In the genomic region with DNA sequence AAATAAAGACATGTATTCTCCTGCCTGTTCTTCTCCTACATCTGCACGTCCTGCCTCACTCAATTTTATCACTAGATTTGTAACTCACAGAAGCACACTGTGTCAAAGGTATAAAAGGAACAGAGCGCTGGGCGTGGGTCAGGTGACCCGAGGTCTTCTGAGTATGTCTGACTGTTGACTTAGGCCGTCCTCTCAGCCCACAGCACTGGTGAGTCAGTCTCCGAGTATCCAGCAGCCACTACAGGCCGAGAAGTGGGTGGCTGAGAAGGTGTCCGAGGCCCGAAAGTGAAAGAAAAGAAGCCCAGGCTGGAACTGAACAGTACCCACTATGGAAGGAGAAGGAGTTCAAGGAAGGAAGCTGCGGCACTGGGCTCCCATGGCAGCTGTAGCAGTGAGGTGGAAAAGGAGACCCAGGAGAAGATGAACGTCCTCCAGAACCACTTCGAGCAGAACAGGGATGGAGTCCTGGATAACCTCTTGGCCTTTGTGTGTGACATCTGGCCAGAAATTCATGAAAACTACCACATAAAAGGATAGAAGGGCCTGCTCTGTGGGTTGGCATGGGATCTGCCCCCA, we compare ENCODE assay signal across 18 mouse cellular contexts. TPM values are rescaled to one million over a fixed set of nuclear protein-coding genes. Genes with fewer than 3 reads are reported as not detected.
A peak's percentile ranks its signal among the peaks of the same experiment; 100 is the strongest.
DNase-seq lines count a peak whose midpoint lies in the region; ATAC-seq and TF ChIP-seq lines count a peak whose summit lies in the region.
"Had no signal": no experiment of that assay in that cellular context is flagged by ENCODE, and none has a peak within 500 bp of the region (broad histone marks: within the 10 kb centered on the region; RNA-seq: fewer than 3 reads in every experiment).

No protein-coding gene starts in this region.

- TF ChIP-seq CTCF in kidney, postnatal 0 days (IDR thresholded peaks at IDR 0.05; ENCODE audit: low read depth), result no peak
- TF ChIP-seq CTCF in Patski (IDR thresholded peaks at IDR 0.05), result no peak

- 0 out of 2 replicates have a peak overlapping the region, but pooled peaks have one; percentile 8 for H3K27ac ChIP-seq in kidney, postnatal 0 days
- H3K27ac ChIP-seq in lung, embryonic 16.5 days (ENCODE audit: low read length), result 0 out of 2 replicates have a peak overlapping the region, but pooled peaks have one; percentile 13
- no peak overlapping the region for H3K27ac ChIP-seq in stomach, embryonic 16.5 days (ENCODE audit: low read length)
- H3K27ac ChIP-seq: embryonic facial prominence, embryonic 13.5 days; heart, adult 2 months; hindbrain, embryonic 10.5 days; neural tube, embryonic 12.5 days had no signal

- no peak overlapping the region for H3K4me3 ChIP-seq in kidney, postnatal 0 days (replicated peaks; ENCODE audit: low read depth, low read length)
- no peak overlapping the region for H3K4me3 ChIP-seq in lung, embryonic 16.5 days (ENCODE audit: low read length)
- no peak overlapping the region for H3K4me3 ChIP-seq in stomach, embryonic 16.5 days (replicated peaks; ENCODE audit: low read length)
- H3K4me3 ChIP-seq: embryonic facial prominence, embryonic 13.5 days; heart, adult 2 months; hindbrain, embryonic 10.5 days; neural tube, embryonic 12.5 days had no signal

- no peaks in the 10 kb centered on the region for H3K27me3 ChIP-seq in kidney, postnatal 0 days (ENCODE audit: insufficient read depth, low read length)
- no peaks in the 10 kb centered on the region for H3K27me3 ChIP-seq in Patski
- no peaks in the 10 kb centered on the region for H3K27me3 ChIP-seq in lung, embryonic 16.5 days (ENCODE audit: control insufficient read depth, insufficient read depth, low read depth, low read length)
- no peaks in the 10 kb centered on the region for H3K27me3 ChIP-seq in stomach, embryonic 16.5 days (ENCODE audit: control insufficient read depth, insufficient read depth, low read length)
- H3K27me3 ChIP-seq: embryonic facial prominence, embryonic 13.5 days; neural tube, embryonic 12.5 days had no signal

- H3K4me1 ChIP-seq in kidney, postnatal 0 days (replicated peaks; ENCODE audit: insufficient read depth, low read length), result no peaks in the 10 kb centered on the region
- H3K4me1 ChIP-seq in lung, embryonic 16.5 days (replicated peaks; ENCODE audit: control insufficient read depth, insufficient read depth, low read length), result no peaks in the 10 kb centered on the region
- no peaks in the 10 kb centered on the region for H3K4me1 ChIP-seq in stomach, embryonic 16.5 days (ENCODE audit: control insufficient read depth, insufficient read depth, low read length)
- H3K4me1 ChIP-seq: embryonic facial prominence, embryonic 13.5 days; hindbrain, embryonic 10.5 days; neural tube, embryonic 12.5 days had no signal

- peak; percentile 62 for ATAC-seq in kidney, postnatal 0 days (replicated peaks; ENCODE audit: low FRiP score, low read depth)
- ATAC-seq in Patski, result peak; percentile 99
- ATAC-seq in lung, embryonic 16.5 days (ENCODE audit: low read depth), result peak; percentile 72
- ATAC-seq in stomach, embryonic 16.5 days (ENCODE audit: insufficient read depth, low FRiP score), result peak; percentile 56; the same call in 1 of the 2 replicates
- ATAC-seq: forebrain, postnatal 0 days had no signal

- no peak overlapping the region for H3K9ac ChIP-seq in kidney, postnatal 0 days (ENCODE audit: low read depth, low read length)
- H3K9ac ChIP-seq in lung, embryonic 16.5 days (ENCODE audit: low read length), result no peak overlapping the region
- no peak overlapping the region for H3K9ac ChIP-seq in stomach, embryonic 16.5 days (ENCODE audit: low read length)
- H3K9ac ChIP-seq: embryonic facial prominence, embryonic 13.5 days; forebrain, postnatal 0 days; neural tube, embryonic 12.5 days had no signal

- H3K36me3 ChIP-seq in kidney, postnatal 0 days (ENCODE audit: insufficient read depth, low read length), result 0 out of 2 replicates have a peak, but pooled peaks cover 11% of the 10 kb centered on the region
- peaks cover 7% of the 10 kb centered on the region; the same call in 1 of the 2 replicates for H3K36me3 ChIP-seq in lung, embryonic 16.5 days (ENCODE audit: control insufficient read depth, insufficient read depth, low read length)
- peaks cover 4% of the 10 kb centered on the region; the same call in 1 of the 2 replicates for H3K36me3 ChIP-seq in stomach, embryonic 16.5 days (ENCODE audit: control insufficient read depth, insufficient read depth, low read length)

- 56% methylated on average over 12 of the region's 12 CpGs for WGBS in kidney, postnatal 0 days
- 66% methylated on average over 12 of the region's 12 CpGs for WGBS in lung, embryonic 16.5 days
- WGBS in stomach, embryonic 16.5 days, result 79% methylated on average over 12 of the region's 12 CpGs

- POLR2A ChIA-PET in Patski (lab: Charles Lee), result no interaction called here

- CTCF ChIA-PET in Patski (lab: Charles Lee), result interaction anchor here (1.3 kb wide), 2 partner anchors 15 to 83 kb away, joined by 3 to 4 read pairs; no protein-coding TSS in a partner anchor

- no peak for DNase-seq in kidney, postnatal 0 days (ENCODE audit: low spot score)
- no peak for DNase-seq in kidney, postnatal 14 days
- no peak for DNase-seq in Patski (ENCODE audit: low read depth, low spot score)
- DNase-seq in ovary, postnatal 14 days (ENCODE audit: low spot score), result no peak
- no peak for DNase-seq in spleen, postnatal 36 days (ENCODE audit: low spot score in 2 of 2)
- no peak for DNase-seq in adrenal gland, adult 2 months
- DNase-seq: adrenal gland, postnatal 25 days; cerebellum, adult 9-10 months; forebrain, postnatal 0 days; gastrocnemius, postnatal 10 days; heart, adult 2 months; kidney, postnatal 10 days; layer of hippocampus, adult 9-11 months had no signal

- in situ Hi-C loops in Patski (cut with MboI; ENCODE audit: low pct_unique_long_range_greater_than_20kb), result no loop called here

- no peaks in the 10 kb centered on the region for H3K9me3 ChIP-seq in kidney, postnatal 0 days (replicated peaks; ENCODE audit: low read length)
- no peaks in the 10 kb centered on the region for H3K9me3 ChIP-seq in lung, embryonic 16.5 days (ENCODE audit: control insufficient read depth, low read length)
- H3K9me3 ChIP-seq in stomach, embryonic 16.5 days (replicated peaks; ENCODE audit: control insufficient read depth, low read length), result no peaks in the 10 kb centered on the region
- H3K9me3 ChIP-seq: embryonic facial prominence, embryonic 13.5 days; hindbrain, embryonic 10.5 days; neural tube, embryonic 12.5 days had no signal

- no peak overlapping the region for H3K4me2 ChIP-seq in kidney, postnatal 0 days (ENCODE audit: low read length)
- H3K4me2 ChIP-seq in lung, embryonic 16.5 days (ENCODE audit: low read depth, low read length), result no peak overlapping the region
- H3K4me2 ChIP-seq in stomach, embryonic 16.5 days (ENCODE audit: low read depth, low read length), result no peak overlapping the region
- H3K4me2 ChIP-seq: embryonic facial prominence, embryonic 13.5 days; neural tube, embryonic 12.5 days had no signal

RNA-seq across cellular contexts. Expression of a gene that starts 11.9 kb away (rescaled TPM):
- 16.1 and 21.1 TPM in 2 replicates for polyA plus RNA-seq in kidney, postnatal 0 days (2015; fragmentation: Nextera tagmentation; extraction: Ambion mirVana)
- 16.8 TPM for polyA plus RNA-seq in Patski (2021)
- 37.8 and 37.9 TPM in 2 replicates for polyA plus RNA-seq in lung, embryonic 16.5 days (2015; fragmentation: Nextera tagmentation; extraction: Ambion mirVana)
- 28.5 and 30.5 TPM in 2 replicates for polyA plus RNA-seq in stomach, embryonic 16.5 days (2015; fragmentation: Nextera tagmentation; extraction: Ambion mirVana)
- total RNA-seq in adrenal gland, adult 2 months (2021), result 1 to 10 TPM; 4.3 to 4.4 TPM
- polyA plus RNA-seq in adrenal gland, adult 2 months (2012; rRNA removed), result 1.2 TPM in 2 replicates
